Mouse (Mus musculus) stomach, embryonic 14.5 days (tissue): ENCODE data around the gene Nampt. TPM values are rescaled to one million over a fixed set of nuclear protein-coding genes. Genes with fewer than 3 reads are reported as not detected.
"Not testable (repeated sequence)": the region's sequence is repeated elsewhere in the genome, so short reads cannot be mapped to it uniquely, and the experiment has no call there.

Experiments used
- ATAC-seq: fragments of 200-750 bp; cut with Nextera tagmentation; 2 replicates; pipeline ENCODE4 v1.8.0; 2017; ENCODE audit warnings: low read depth, moderate TSS enrichment; ENCODE audit not compliant: insufficient number of reproducible peaks, insufficient read depth, low FRiP score
- H3K27ac ChIP-seq: fragments of 300-500 bp; sonication (generic); 2 replicates; pipeline ENCODE4 v1.5.1; 2014; ENCODE audit warnings: mild to moderate bottlenecking, low read length, moderate library complexity, mixed read lengths
- H3K27me3 ChIP-seq: fragments of 300-500 bp; sonication (generic); 2 replicates; pipeline ENCODE4 v1.6.1; 2014; ENCODE audit warnings: low read length, control low read depth, mixed read lengths; ENCODE audit not compliant: control insufficient read depth, insufficient read depth
- H3K36me3 ChIP-seq: fragments of 300-500 bp; sonication (generic); 2 replicates; pipeline ENCODE4 v1.6.1; 2014; ENCODE audit warnings: mild to moderate bottlenecking, control low read depth, low read length, moderate library complexity, mixed read lengths; ENCODE audit not compliant: control insufficient read depth, insufficient read depth
- H3K4me1 ChIP-seq: fragments of 300-500 bp; sonication (generic); 2 replicates; pipeline ENCODE4 v1.6.1; 2014; ENCODE audit warnings: low read length, control low read depth, mixed read lengths; ENCODE audit not compliant: control insufficient read depth, insufficient read depth
- H3K4me2 ChIP-seq: fragments of 300-500 bp; sonication (generic); replicated peaks from 2 replicates; pipeline ENCODE4 v1.6.1; 2014; ENCODE audit warnings: low read depth, low read length, control low read depth
- H3K4me3 ChIP-seq: fragments of 300-500 bp; sonication (generic); 2 replicates; pipeline ENCODE4 v1.5.1; 2014; ENCODE audit warnings: low read depth, low read length, control low read depth
- H3K9ac ChIP-seq: fragments of 300-500 bp; sonication (generic); replicated peaks from 2 replicates; pipeline ENCODE4 v1.6.1; 2014; ENCODE audit warnings: low read depth, mild to moderate bottlenecking, control low read depth, low read length, moderate library complexity, mixed read lengths
- H3K9me3 ChIP-seq: fragments of 300-500 bp; sonication (generic); 2 replicates; pipeline ENCODE4 v1.6.1; 2016; ENCODE audit warnings: low read depth, low read length, control low read depth; ENCODE audit not compliant: control insufficient read depth
- WGBS: fragments of 180-500 bp; shearing (Covaris S2); extraction: QIAGEN DNeasy Blood & Tissue Kit; methylation state at CpG from one replicate; pipeline ENCODE4 v1.1.7; 2014; 5-methylcytosine and 5-hydroxymethylcytosine counted together
- polyA plus RNA-seq: library from polyadenylated mRNA; unstranded; fragments of >200 nt; fragmentation: Nextera tagmentation; extraction: Ambion mirVana; gene quantifications from 2 replicates; pipeline ENCODE4 v1.2.1, GENCODE M21; 2014

Gene Nampt
- polyA plus RNA-seq, 1 experiment from 2014 or later = 27.2 TPM

DNA sequence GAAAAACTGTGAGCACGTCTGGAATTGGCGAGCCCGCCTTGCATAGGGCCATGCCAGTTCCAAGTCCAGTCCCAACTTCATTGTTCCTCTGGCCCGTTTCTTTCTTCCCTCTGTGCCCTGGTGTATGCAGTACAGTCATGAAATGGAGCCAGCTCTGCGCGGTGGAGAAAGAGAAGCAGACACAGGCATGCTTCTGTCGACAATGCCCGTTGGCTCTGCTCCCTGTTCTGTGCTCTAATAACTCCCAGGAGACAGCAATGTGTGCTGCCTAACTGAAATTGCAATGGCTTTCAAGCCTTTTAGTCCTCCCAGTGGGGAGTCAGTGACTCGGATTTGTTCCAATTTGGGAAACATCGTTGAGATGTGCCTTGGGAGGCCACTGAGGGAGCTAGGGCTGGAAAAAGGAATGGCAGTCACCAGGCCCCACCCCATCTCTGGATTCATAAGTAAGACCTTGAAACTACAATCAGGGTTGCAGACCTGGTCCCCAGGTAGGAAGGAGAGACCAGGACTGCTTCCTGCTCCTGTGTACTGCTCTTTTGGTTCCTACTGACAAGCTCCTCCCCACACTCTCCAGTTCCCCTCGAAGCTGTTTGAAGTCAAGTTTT is 58.7 kb downstream of the Nampt start:
- H3K36me3 ChIP-seq = no peaks in the 10 kb centered on the region
- H3K27me3 ChIP-seq = no peaks in the 10 kb centered on the region
- H3K9me3 ChIP-seq = no peaks in the 10 kb centered on the region
- H3K27ac ChIP-seq = no peak overlapping the region
- H3K4me1 ChIP-seq = no peaks in the 10 kb centered on the region
- 86% methylated on average over 11 of the region's 11 CpGs for WGBS
- H3K4me2 ChIP-seq = no peak overlapping the region
- H3K9ac ChIP-seq = no peak overlapping the region
- no peak for ATAC-seq
- no peak overlapping the region for H3K4me3 ChIP-seq

DNA sequence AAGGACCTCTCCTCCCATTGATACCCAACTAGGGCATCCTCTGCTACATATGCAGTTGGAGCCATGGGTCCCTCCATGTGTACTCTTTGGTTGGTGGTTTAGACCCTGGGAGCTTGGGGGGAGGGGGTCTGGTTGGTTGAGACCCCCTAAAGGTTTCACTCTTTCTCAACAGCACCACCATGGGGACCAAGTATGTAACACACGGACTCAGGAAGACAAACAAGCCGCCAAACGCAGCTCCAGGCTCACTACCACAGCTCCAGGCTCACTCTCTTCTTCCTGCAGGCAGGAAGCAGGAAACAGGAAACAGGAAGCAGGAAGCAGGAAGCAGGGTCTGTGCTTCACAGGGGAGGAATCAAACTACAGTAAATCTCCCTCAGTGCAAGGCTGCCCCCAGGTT is 60.0 kb downstream of the Nampt start:
- WGBS = 84% methylated on average over 3 of the region's 3 CpGs
- no peak overlapping the region for H3K9ac ChIP-seq
- no peak overlapping the region for H3K27ac ChIP-seq
- no peak for ATAC-seq
- no peak overlapping the region for H3K4me2 ChIP-seq
- no peak overlapping the region for H3K4me3 ChIP-seq
- no peaks in the 10 kb centered on the region for H3K36me3 ChIP-seq
- H3K9me3 ChIP-seq = no peaks in the 10 kb centered on the region
- H3K27me3 ChIP-seq = no peaks in the 10 kb centered on the region
- H3K4me1 ChIP-seq = no peaks in the 10 kb centered on the region

DNA sequence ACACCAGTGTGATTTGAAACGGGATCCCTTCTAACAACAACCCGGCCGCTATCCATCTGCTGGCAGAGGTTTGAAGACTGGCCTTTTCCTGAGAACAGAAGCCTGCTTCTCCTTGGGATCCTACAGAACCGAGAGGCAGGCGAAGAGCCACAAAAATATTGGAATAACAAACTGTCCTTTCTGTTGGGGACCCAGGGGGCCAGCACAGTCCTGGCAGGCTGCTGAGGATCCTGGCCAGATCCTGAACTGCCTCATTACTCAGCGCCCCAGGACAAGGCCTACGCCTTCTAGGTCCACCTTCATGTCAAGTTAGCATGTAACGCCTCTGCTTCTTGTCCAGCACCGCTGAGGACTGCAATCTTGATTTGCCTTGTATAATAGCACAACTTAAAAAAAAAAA is 65.0 kb downstream of the Nampt start:
- H3K9me3 ChIP-seq = no peaks in the 10 kb centered on the region
- no peak overlapping the region for H3K9ac ChIP-seq
- no peak for ATAC-seq
- WGBS = 71% methylated on average over 9 of the region's 9 CpGs
- no peak overlapping the region for H3K27ac ChIP-seq
- H3K4me3 ChIP-seq = no peak overlapping the region
- H3K4me2 ChIP-seq = no peak overlapping the region
- H3K36me3 ChIP-seq = no peaks in the 10 kb centered on the region
- no peaks in the 10 kb centered on the region for H3K4me1 ChIP-seq
- H3K27me3 ChIP-seq = no peaks in the 10 kb centered on the region

DNA sequence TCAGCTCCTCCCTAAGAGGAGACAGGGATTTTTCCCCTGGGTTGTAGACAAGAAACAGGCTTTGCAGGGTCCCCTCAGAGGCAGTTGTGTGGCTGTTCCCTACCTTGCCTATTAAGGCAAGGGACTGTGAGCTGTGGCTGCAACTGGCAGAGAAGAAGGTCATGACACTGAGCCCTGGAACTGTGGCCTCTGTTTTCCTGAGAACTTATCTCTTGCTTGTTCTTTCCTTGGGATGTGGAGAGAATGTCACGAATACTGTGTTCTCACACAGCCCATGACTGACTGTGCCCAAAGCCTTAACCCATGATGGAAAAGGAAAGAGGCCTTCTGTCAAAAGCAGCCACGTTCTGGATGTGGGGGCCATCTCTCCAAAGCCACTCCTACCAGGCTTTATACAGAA is 65.7 kb downstream of the Nampt start:
- no peak overlapping the region for H3K4me3 ChIP-seq
- no peak for ATAC-seq
- H3K36me3 ChIP-seq = no peaks in the 10 kb centered on the region
- no peaks in the 10 kb centered on the region for H3K27me3 ChIP-seq
- H3K27ac ChIP-seq = no peak overlapping the region
- H3K9ac ChIP-seq = no peak overlapping the region
- H3K4me1 ChIP-seq = no peaks in the 10 kb centered on the region
- H3K9me3 ChIP-seq = no peaks in the 10 kb centered on the region
- H3K4me2 ChIP-seq = no peak overlapping the region
- WGBS = 54% methylated on average over 2 of the region's 2 CpGs

DNA sequence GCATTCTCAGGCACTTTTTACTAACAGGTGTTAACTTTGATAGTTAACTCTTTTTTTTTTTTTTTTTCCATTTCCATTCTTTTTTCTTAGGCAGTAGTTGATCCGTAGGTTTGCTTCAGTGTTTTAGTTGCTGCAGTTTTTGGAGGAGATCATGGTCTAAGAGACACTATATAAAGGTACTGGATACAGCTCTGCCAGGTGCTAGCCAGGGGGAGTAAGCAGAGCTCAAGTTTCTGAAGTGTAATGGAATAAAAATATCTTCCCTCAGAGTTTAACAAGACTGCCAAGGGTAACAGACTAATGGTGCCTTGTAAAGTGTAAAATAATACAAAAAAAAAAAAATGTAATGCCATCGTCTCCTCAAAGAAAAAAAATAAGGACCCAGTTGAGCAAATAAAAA is 67.0 kb downstream of the Nampt start:
- Histone ChIP-seq H3K4me2 (no peak overlapping the region), H3K27ac (no peak overlapping the region), H3K36me3 (no peaks in the 10 kb centered on the region), H3K4me3 (no peak overlapping the region), H3K9me3 (no peaks in the 10 kb centered on the region), H3K9ac (no peak overlapping the region), H3K4me1 (no peaks in the 10 kb centered on the region), H3K27me3 (no peaks in the 10 kb centered on the region)
- ATAC-seq = no peak
- WGBS = 78% methylated on average over 2 of the region's 2 CpGs

DNA sequence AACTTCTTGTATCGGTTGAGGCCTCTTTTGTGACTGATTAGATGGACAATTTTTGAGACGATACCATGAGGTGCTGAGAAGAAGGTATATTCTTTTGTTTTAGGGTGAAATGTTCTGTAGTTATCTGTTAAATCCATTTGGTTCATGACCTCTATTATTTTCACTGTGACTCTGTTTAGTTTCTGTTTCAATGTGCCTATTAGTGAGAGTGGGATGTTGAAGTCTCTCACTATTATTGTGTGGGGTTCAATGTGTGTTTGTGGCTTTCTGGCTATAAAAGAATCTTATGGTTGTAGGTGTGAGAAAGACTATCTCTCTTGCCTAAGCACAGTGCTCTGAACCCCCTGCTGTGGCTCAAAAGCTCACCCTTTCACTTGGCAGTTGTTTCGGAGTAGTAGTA is 68.9 kb downstream of the Nampt start:
- Histone ChIP-seq H3K9ac (no peak overlapping the region), H3K4me3 (no peak overlapping the region), H3K36me3 (no peaks in the 10 kb centered on the region), H3K4me1 (0 out of 2 replicates have a peak, but pooled peaks cover 1% of the 10 kb centered on the region), H3K4me2 (no peak overlapping the region), H3K27ac (no peak overlapping the region), H3K9me3 (no peaks in the 10 kb centered on the region), H3K27me3 (no peaks in the 10 kb centered on the region)
- WGBS = 90% methylated on average over 3 of the region's 3 CpGs
- no peak for ATAC-seq

DNA sequence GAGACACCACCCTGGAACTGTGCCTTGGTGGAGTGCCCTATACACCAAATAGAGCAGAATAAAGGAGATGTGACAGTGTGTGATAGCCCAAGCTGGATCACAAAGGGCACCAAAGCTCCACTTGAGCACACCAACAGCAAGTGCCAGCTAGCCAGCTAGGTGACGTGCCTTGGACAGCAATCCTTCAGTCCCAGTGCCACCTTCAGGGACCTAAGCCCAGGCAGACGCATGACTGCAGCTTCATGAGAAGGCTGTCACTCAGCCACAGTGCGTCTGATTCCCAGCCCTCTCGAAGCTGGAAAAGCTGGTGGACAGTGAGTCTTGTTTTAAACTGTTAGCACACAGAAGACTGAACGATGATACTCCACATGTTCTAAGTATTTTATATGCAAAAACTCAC is 70.5 kb downstream of the Nampt start:
- Histone ChIP-seq H3K4me3 (no peak overlapping the region), H3K4me1 (0 out of 2 replicates have a peak, but pooled peaks cover 3% of the 10 kb centered on the region), H3K27me3 (no peaks in the 10 kb centered on the region), H3K36me3 (no peaks in the 10 kb centered on the region), H3K9ac (no peak overlapping the region), H3K27ac (no peak overlapping the region), H3K4me2 (no peak overlapping the region), H3K9me3 (no peaks in the 10 kb centered on the region)
- WGBS = 87% methylated on average over 5 of the region's 5 CpGs
- no peak for ATAC-seq

DNA sequence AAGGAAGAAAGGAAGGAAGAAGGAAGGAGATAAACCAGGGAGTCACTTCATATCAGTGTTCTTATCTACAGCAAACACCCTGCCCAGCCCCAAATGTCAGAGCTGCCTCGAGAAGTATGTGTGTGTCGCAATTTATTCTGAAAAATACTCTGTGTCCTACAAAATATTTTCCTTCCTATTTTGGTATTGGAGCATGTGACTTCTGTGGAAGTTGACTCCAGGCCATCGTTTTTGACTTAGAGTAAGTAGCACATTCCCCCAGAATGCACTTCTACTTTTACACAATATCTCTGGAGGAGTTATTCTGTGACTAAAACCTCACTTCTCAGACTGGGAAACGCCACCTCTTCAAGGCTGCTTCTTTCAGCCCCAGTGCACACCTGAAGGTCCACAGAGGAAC is 71.1 kb downstream of the Nampt start:
- Histone ChIP-seq H3K9me3 (no peaks in the 10 kb centered on the region), H3K27me3 (no peaks in the 10 kb centered on the region), H3K4me2 (no peak overlapping the region), H3K4me1 (0 out of 2 replicates have a peak, but pooled peaks cover 3% of the 10 kb centered on the region), H3K9ac (no peak overlapping the region), H3K4me3 (no peak overlapping the region), H3K27ac (no peak overlapping the region), H3K36me3 (no peaks in the 10 kb centered on the region)
- ATAC-seq = no peak
- WGBS = 59% methylated on average over 4 of the region's 4 CpGs

DNA sequence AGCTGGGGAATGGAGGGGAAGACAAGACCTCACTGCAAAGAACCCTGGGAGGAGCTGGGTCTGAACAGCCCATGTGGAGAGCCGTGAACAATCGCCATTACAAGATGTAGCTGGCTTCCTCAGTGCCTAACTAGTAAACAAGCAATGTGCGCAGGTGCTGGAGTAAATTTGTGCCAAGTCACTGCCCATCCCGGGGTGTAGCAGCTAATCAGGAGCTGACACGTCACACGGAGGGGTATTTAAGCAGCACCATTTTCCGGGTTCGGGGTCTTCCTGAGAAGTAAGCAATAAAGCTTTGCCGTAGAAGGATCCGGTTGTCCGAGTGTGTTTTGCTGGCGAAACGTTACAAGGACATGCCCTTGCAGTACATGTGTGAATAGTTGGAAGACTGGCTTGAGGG is 71.9 kb downstream of the Nampt start:
- not testable (repeated sequence) for H3K9me3 ChIP-seq, H3K4me1 ChIP-seq, H3K27ac ChIP-seq, H3K4me2 ChIP-seq, H3K4me3 ChIP-seq, H3K27me3 ChIP-seq, H3K9ac ChIP-seq, H3K36me3 ChIP-seq, ATAC-seq
- 88% methylated on average over 13 of the region's 13 CpGs for WGBS
